Mouse (Mus musculus) adrenal gland, adult 18-20 months (tissue): ENCODE results near the gene Chd2. TPM values are rescaled to one million over a fixed set of nuclear protein-coding genes. Genes with fewer than 3 reads are reported as not detected.
A peak's percentile ranks its signal among the peaks of the same experiment; 100 is the strongest.

ENCODE experiments used
- DNase-seq, 2 experiments: peaks; one replicate each; pipeline ENCODE4 v3.0.0; 2021 to 2022; ENCODE audit warnings: low spot score in 2 of 2
- total RNA-seq, 2 experiments: library from RNA; stranded (reverse); gene quantifications; 1 replicate in 1 of 2; 2 replicates in 1 of 2; pipeline ENCODE4 v1.2.3; 2021

Chd2 gene
- total RNA-seq, 2 experiments from 2014 or later, result 35.5 to 35.8 TPM

DNA sequence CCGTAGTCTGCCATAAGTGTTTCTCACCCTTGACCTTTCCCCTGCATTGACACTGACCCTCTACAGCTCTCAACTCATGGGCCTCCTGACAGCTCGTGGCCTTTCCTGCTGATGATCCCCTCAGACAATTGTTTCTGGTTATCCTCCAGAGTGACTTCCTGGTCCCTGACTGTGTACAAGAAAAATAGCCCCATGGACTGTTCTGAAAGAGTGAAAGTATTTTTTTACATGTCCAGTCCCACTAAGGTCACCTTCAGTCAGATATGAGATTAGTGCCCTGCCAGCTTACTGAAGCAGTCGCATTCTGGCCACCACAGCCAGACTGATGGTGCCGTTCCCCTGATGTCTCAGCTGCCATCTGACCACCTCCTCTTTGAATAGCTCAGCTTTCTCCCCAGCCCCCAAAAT lies 26.1 kb upstream of the Chd2 start:
- DNase-seq, result peak; percentile 3 to 16

DNA sequence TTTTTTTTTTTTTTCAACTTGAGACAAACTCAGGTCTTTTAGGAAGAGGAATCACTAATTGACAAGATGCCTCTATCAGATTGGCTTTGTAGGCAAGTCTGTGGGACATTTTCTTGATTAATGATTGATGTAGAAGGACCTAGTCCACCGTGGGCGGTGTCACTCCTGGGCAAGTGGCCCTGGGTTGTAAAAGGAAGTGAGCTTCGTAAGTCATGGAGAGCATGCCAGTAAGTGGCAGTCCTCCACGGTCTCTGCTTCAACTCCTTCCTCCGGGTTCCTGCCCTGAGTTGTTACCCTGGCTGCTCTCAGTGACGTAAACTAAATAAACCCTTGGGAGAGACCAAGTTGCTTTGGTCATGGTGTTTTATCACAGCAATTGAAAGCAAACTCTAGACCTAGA lies 22.5 kb upstream of the Chd2 start:
- DNase-seq, result peak in 1 of 2 experiments; percentile 15

DNA sequence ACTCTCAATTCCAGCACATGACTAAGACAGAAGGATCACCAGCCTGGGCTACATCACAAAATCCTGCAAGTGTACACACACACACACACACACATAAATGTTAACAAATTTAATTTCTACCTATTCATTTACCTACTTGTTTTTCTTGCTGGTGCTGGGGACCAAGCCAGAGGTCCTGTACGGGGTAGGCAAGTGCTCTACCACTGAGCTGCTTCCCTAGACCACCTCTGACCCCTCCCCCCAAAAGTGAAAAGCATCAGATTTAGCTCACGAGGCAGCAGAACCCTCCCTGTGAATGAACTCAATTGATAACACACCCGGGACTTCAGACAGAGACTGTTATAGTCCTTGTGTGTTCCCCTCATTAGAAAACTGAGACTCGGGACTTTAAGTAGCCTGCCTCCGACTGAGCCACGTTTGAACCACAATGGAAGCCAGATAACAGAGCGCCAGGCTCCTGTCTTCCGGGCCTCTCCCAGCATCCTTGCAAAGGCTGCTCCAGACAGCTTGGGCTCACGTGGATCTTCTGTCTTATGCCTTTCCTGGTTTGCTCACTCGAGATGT lies 19.9 kb upstream of the Chd2 start:
- peak in 1 of 2 experiments; percentile 18 for DNase-seq

DNA sequence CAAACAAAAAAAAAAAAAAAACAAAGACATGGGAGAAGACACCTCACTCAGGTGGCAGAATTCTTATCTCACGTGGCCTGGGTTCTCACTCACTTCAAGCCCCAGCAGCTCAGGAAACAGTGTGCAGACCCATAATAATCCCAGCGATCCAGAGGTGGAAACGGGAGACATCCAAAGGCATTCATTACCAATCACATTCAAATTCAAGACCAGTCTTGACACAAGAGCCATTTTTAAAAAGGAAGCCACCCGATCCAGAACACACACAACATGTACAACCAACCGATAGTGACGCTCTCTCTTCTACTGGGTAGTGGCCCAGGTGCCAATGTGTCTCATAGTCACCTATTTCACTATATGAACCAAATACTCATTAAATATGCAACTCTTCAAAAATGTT lies 19.2 kb upstream of the Chd2 start:
- peak in 1 of 2 experiments; percentile 10 for DNase-seq

DNA sequence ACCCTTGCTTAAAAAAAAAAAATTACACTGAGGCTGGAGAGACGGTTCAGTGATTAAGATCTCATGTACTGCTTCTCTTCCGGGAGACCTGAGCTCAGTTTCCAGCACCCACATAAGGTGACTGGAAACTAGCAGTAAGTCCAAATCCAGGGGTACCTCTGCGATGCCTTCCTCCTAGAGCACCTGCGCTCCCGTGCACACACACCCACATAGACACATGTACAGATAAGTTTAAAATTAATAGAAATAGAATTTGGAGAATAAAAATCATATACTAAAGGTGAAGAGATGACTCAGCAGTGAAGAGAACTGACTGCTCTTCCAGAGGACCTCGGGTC lies 18.2 kb upstream of the Chd2 start:
- DNase-seq, result peak in 1 of 2 experiments; percentile 19

DNA sequence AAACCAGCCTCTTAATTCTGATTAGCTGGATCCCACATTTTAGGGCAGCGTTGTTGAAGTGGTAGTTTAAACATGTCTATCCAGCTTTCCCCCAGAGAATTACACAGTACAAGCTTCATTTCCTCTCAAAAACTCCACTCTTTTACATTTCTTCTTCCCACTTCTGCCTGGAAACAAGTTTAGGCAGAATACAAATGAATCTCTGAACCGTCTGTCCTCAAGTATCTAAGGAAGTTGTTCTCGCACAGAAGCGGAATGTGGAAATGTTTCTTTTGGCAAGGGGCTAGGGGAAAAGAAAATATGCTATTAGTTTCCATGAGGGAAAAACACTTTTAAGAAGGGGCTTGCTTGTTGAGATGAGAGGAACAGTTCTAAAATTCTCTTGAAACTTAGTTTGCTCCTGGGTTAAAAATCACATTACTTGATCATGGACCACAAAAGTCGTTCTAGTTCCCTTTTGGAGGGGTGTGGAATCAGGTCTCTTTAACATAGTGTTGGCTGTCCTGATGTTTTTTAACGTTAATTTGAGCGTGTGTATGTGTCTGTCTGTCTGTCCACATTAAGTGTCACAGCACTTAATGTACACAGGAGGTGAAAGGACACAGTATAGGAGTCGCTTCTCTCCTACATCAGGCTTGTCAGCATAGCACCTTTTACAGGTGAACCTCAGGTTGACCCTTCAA lies 17.7 kb upstream of the Chd2 start:
- DNase-seq, result peak in 1 of 2 experiments; percentile 3

DNA sequence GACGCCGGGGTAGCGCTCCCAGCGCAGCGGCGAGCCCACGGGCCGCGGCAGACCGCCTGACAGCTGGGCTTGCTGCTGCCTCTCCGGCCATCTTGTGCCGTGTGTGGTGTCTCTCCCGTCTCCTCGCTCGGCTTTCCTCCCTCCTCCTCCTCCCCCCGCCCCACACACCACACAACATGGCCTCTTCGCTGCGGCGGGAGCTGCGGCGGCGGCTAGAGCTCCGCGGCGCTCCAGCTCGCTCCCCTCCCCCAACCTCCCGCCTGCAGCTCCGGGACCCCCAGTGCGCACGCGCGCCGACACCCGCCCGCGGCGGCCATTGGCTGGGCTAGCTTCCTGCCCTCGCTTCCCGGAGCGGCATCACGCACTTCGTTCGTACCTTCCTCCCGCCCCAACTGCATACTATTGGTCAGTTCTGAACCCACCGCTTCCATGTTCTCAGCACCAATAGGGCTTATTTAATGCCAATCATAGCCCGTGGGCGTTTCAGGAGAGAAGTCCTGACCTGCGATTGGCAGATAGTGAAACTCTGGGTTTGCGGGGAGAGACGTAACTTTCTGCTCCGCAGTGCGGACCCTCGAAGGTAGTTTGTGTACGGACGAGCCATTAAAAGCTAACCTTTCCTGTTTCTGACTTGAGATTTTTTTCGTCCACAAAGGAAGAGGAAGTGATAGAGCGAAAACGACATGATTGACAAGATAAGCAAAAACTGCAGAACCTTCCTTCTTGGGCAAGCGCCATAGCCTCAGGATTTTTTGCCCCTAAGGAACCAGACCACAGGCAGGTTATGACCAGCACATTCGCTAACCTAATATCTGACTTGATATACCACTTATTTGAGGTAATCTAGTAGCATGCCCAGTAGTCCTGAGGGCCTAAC lies 16.9 kb upstream of the Chd2 start:
- DNase-seq, result peak; percentile 99

DNA sequence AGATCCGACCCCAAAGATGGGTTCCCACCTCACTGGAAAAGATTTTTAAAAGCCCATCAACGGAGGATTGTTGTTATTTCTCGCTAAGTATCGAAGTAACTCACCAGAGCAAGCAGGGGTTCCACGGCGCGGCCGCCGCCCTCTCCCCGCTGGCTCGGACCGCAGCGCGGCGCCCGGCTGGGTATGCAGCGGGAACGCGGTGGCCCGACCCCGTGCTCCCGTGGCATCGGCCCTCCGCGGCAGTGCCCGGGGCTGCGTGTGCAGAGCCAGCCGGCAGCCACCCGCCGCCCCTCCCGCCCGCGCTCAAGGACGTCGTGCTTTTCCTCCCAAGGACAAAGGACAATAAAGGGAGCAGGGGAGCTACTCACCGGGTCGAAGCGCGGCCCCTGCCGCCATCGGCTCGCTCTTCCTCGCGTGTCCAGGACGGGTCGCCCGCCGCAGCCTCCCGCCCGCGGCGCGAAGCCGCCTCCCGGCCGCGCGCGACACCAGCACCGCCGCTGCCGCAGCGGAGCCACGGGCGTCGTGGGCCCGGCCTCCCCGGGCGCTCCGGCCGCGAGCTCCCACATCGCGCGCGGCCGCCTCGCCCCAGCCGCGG lies 16.1 kb upstream of the Chd2 start:
- peak; percentile 71 to 80 for DNase-seq

DNA sequence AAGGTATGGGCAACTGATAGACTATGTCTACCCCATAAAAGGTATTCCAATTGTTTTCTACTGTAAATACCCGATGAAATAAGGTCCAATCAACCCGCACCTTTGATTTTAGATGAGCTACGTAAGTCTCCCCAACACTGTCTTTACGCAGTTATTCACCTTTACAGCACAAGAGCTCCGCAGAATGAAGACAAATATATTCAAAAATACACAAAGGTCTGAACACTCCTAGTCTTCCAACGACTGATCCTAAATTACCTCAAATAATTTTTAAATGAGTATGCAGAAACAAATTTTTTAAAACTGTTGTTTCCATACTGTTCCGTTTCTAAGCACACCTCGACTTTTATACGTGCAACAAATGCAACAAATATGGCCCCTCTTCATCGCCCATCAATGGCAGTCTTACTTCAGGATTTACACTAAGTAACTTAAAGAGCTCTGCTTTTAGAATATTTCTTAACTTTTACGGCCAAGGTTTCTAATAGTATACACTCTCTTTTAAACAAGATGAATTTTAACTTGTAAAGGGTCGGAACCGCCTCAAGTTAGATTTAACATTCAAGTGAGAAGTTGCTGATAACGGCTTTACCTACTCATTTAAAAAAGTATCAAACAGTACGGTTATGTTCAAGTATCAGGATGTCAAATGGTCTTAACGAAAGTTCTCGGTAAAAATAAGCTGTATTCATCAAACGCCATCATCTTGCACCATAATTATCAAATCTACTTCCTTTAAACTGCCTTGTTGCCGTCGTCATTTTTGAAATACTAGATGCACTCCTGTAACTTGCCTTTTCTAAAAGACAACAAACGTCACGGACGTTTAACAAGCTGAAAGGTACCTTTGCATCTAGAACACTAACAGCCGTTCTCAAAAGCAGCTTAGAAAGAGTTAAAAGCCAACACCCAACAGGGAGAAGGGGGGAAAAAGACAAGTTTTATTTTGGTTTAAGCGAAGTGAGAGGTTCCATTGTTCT lies 15.3 kb upstream of the Chd2 start:
- peak in 1 of 2 experiments; percentile 4 for DNase-seq

DNA sequence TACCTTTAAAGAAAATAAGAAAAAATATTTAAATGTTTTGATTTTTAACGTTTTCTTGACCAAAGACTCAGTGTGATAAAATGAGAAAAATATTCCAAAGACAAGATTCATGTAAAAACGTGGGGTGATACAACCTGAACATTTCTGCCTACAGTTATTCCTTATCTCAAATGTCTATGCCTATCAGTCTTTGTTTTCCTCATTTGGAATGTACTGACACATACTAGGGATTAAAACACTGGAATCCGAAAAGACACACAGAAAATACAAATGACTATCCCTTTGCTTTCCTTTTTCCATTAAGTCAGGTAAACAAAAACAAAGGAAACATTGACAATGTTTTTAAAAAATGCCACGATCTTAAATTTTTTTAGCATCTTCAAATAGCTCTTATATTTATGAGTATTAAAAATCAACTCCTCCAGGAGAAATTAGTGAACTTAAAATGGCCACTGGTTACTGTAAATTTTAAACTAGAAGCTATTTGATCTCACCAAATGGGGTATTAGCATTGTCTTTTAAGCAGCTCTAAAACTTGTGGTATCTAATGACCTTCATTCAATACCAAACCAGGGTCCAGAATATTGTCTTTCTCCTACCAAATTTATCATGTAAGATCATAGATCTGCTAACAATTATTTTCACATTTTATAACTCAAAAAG lies 14.4 kb upstream of the Chd2 start:
- no peak for DNase-seq

DNA sequence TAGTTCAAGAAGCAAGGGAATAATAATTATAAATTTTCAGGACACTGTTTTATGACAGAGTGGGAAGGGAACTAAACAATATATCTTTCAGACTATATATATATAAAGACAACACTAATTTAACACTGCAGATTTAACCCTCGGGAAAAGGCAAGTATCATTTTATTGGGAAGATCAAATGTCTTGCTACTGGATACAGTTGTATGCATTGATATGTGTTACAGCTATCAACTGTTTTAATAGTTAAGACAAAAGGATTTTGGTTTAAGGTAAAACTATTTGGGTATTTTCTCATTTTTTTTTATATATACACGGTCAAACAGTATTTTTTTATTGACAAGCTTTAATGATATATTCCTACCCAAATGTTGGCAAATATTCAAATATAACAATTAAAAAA lies 13.2 kb upstream of the Chd2 start:
- no peak for DNase-seq

DNA sequence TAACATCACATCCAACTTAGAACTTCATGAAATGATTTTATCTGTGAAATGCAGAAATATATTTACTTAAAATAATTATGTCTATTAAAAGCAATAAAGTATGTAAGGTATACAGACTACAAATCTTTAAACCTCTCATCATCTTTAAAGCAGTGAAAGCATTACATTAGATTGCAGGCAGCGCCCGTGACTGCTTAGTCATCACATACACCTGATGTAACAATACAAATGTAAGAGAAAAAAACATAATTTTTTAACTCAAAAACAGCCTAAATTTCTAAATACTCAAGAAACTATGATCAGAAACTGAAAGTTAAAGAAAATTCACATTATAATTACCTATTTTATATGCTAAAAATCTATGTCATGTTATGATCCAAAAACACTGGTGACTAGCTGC lies 11.5 kb upstream of the Chd2 start:
- peak in 1 of 2 experiments; percentile 6 for DNase-seq

DNA sequence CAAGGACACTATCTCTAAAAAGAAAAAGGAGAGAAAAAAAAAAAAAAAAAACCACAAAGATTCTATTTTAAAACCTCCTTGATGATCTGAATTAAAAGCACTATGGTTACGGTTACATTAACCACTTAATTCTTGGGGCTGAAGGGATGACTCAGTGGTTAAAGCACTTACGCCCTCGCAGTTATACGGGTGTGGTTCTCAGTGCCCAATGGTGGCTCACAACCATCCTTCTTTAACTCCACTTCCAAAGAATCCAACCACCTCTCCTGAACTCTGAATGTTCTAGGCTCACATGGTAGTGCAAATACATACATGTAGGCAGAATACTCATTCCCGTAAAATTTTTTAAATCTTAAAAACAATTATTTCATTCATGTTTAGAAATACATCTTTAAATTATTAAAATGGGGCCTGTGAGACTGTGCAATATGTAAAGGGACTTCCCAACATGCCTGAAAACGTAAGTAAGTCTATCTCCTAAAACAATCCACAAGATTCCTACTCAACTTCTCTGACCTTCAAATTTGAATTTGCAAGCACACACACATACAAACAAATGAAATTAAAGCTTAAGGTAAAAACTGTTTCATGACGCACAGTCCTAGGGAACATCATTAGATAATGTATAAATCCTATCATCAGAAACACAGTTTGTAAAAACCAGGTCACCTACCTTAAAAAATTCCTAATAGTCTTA lies 10.6 kb upstream of the Chd2 start:
- DNase-seq, result peak; percentile 1 to 8

DNA sequence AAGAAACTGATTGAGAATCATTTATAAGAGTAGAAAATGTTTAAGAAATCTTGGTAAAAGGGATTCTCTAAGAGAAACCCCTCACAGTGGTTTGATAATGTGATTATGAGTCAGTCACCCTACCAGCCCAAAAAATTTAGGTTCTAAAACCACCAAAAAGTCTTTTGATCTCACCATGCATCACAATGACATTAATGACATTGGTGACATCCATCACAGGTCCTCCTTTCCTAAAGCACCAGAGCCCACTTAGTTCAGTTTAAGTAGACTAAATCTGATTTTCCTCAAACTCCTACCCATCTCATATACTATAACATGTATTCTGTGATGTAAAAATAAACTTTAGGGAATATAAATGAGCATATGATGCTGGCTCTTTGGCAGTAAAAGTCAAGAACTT lies 9.7 kb upstream of the Chd2 start:
- peak in 1 of 2 experiments; percentile 7 for DNase-seq

DNA sequence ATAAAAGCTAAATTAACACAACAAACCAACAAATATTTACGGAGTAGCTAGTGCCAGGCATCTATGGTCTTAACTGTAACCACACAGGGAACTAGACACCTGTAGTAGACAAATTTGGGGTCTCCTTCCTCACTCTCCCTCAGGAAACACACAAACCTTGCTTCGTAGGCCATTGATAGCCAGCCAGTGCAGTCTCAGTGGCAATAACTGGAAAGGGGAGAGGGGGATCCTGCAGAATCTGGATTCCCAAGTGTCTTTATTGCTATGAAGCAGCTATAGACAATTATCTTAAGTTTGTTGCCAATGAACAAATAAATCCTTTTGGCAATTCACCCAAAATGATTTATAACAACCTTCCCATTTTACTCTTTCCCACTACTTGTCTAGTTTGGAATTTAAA lies 6.4 kb upstream of the Chd2 start:
- DNase-seq, result peak; percentile 4 to 13

DNA sequence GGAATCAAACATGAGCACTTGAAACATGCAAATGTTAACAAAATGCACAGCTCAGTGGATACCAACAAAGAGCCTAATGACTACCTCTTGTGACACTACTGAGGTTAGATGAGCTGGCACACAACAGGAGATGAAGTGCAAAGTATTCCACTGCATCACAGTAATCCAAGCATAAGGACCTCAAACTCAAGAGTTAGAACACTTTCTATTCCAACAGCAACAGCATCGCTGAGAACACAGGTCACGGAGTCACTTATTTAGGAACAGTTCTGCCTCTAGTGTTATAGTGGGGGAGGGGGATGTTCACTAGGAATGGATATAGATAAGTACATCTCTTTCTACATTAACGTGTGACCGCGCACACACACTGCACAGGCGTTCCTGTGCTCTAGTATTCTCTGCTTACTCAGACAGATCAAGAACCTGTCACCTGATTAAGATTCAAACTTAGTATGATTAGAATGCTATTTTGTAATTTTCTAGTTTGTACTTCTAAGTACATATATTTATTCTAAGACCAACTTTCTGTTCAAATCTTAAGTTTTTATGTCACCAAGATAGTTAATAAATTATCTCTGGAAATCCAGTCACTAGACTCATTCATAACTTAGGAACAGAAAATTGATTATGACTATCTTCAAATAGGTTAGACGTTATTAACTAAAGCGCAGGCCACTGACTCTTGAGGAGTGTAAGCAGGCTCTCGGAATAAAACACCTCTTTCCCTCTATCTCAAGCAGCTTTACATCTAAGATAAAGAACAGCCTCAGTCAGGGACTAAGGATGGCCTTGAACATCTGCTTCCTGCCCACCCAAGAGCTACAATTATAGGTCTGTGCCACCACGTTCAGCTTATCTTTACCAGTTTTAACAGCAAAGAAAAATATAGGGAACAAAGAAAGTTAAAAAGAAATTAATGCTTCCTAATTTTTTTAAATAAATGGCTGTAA lies 5.2 kb upstream of the Chd2 start:
- DNase-seq, result peak in 1 of 2 experiments; percentile 9

DNA sequence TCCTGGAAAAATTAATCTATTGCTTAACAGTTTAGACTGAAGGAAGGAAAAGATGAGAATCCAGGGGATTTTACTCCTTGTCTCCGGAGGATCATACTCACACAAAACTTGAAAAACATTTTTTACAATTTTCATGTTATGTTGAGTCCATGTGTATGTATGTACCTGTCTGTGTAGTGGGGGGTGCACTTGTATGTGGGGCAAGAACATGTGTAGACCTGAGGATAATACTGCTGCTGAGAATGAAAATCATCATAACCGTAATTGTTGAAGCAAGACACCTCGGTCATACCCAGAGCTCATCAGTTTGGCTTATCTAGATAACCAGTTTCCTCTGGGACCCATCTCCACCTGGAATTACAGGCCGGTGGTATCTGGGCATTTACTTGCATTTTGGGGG lies 3.4 kb upstream of the Chd2 start:
- no peak for DNase-seq
